Mouse (Mus musculus): ENCODE results near the gene Ncapd2. TPM values are rescaled to one million over a fixed set of nuclear protein-coding genes. Genes with fewer than 3 reads are reported as not detected.
A peak's percentile ranks its signal among the peaks of the same experiment; 100 is the strongest.

Gene Ncapd2
- total and polyA plus RNA-seq, 3 experiments: 79.6 to 301 (median 147) TPM

GRCm38 (mm10) chr6:125143904-125144303 lies 47.6 kb downstream of the Ncapd2 start:
- no peaks in the 10 kb centered on the region for H3K27me3 ChIP-seq (replicated peaks)
- H3K9me3 ChIP-seq (replicated peaks; ENCODE audit: low read length): no peaks in the 10 kb centered on the region
- H3K36me3 ChIP-seq (replicated peaks in 1 of 2; ENCODE audit: control insufficient read depth in 1 of 2, insufficient read depth in 1 of 2, low read length in 1 of 2): peaks cover 53 to 76% of the 10 kb centered on the region in 2 experiments
- peaks cover 9 to 41% of the 10 kb centered on the region in 2 experiments for H3K4me1 ChIP-seq (ENCODE audit: control insufficient read depth in 1 of 2, insufficient read depth in 2 of 2)
- peaks cover 18% of the 10 kb centered on the region for H3K79me2 ChIP-seq (replicated peaks; ENCODE audit: control insufficient read depth, extremely low read depth, insufficient read depth, poor library complexity, severe bottlenecking)
- no peak for DNase-seq (ENCODE audit: extremely low read depth)
- H3K9ac ChIP-seq (ENCODE audit: insufficient read depth, low read depth): no peak overlapping the region
- in situ Hi-C loops (cut with MboI; ENCODE audit: low pct_ligation_motif_present, low pct_unique_long_range_greater_than_20kb, low sequenced_read_pairs) (no loop called here), dilution Hi-C loops (cut with MboI; ENCODE audit: extremely low pct_ligation_motif_present, extremely low pct_unique_long_range_greater_than_20kb, low sequenced_read_pairs) (no loop called here)
- peak overlapping the region; percentile 42; the same call in 1 of the 2 replicates for H3K27ac ChIP-seq (ENCODE audit: insufficient read depth, low read depth)
- H3K4me2 ChIP-seq (ENCODE audit: insufficient read depth, low read depth, poor library complexity, severe bottlenecking): no peak overlapping the region
- TF ChIP-seq ZKSCAN1 (IDR thresholded peaks at IDR 0.05; ENCODE audit: borderline replicate concordance, low read depth, low read length) (no peak), BHLHE40 (IDR thresholded peaks at IDR 0.05; ENCODE audit: low read depth, low read length) (no peak), MYC (IDR thresholded peaks at IDR 0.05; ENCODE audit: low read depth, low read length) (no peak), MAX (IDR thresholded peaks at IDR 0.05; ENCODE audit: low read length) (no peak)
- no peak overlapping the region for H3K4me3 ChIP-seq (replicated peaks in 1 of 3; ENCODE audit: low read depth in 2 of 3, low read length in 2 of 3, poor library complexity in 1 of 3)

GRCm38 (mm10) chr6:125143128-125143527 lies 48.4 kb downstream of the Ncapd2 start:
- Histone ChIP-seq H3K4me2 (ENCODE audit: insufficient read depth, low read depth, poor library complexity, severe bottlenecking) (no peak overlapping the region), H3K79me2 (replicated peaks; ENCODE audit: control insufficient read depth, extremely low read depth, insufficient read depth, poor library complexity, severe bottlenecking) (peaks cover 18% of the 10 kb centered on the region), H3K4me3 (replicated peaks in 1 of 3; ENCODE audit: low read depth in 2 of 3, low read length in 2 of 3, poor library complexity in 1 of 3) (no peak overlapping the region), H3K4me1 (ENCODE audit: control insufficient read depth in 1 of 2, insufficient read depth in 2 of 2) (peaks cover 9 to 34% of the 10 kb centered on the region in 2 experiments), H3K9ac (ENCODE audit: insufficient read depth, low read depth) (no peak overlapping the region), H3K27me3 (replicated peaks) (no peaks in the 10 kb centered on the region), H3K27ac (ENCODE audit: insufficient read depth, low read depth) (no peak overlapping the region), H3K36me3 (replicated peaks in 1 of 2; ENCODE audit: control insufficient read depth in 1 of 2, insufficient read depth in 1 of 2, low read length in 1 of 2) (peaks cover 56 to 76% of the 10 kb centered on the region in 2 experiments), H3K9me3 (replicated peaks; ENCODE audit: low read length) (no peaks in the 10 kb centered on the region)
- in situ Hi-C loops (cut with MboI; ENCODE audit: low pct_ligation_motif_present, low pct_unique_long_range_greater_than_20kb, low sequenced_read_pairs) (no loop called here), dilution Hi-C loops (cut with MboI; ENCODE audit: extremely low pct_ligation_motif_present, extremely low pct_unique_long_range_greater_than_20kb, low sequenced_read_pairs) (no loop called here)
- TF ChIP-seq USF1 (IDR thresholded peaks at IDR 0.05; ENCODE audit: low read depth, low read length) (no peak), PAX5 (IDR thresholded peaks at IDR 0.05; ENCODE audit: low read length) (no peak), SMC3 (IDR thresholded peaks at IDR 0.05; ENCODE audit: low read depth, low read length) (no peak), ZNF384 (IDR thresholded peaks at IDR 0.05; ENCODE audit: low read depth, low read length) (no peak), CHD2 (IDR thresholded peaks at IDR 0.05; ENCODE audit: low read length) (no peak), HCFC1 (IDR thresholded peaks at IDR 0.05; ENCODE audit: low read depth, low read length) (no peak), IRF4 (IDR thresholded peaks at IDR 0.05; ENCODE audit: low read depth, low read length) (no peak), MAZ (IDR thresholded peaks at IDR 0.05; ENCODE audit: low read depth, low read length) (no peak), MXI1 (IDR thresholded peaks at IDR 0.05; ENCODE audit: low read depth, low read length) (no peak), E2F4 (IDR thresholded peaks at IDR 0.05; ENCODE audit: insufficient replicate concordance, low read depth, low read length) (no peak), RCOR1 (conservative IDR thresholded peaks at IDR 0.05; ENCODE audit: low read depth, low read length) (no peak), EP300 (IDR thresholded peaks at IDR 0.05; ENCODE audit: low read length) (no peak), CTCF (conservative IDR thresholded peaks at IDR 0.05 in 1 of 2, IDR thresholded peaks at IDR 0.05 in 1 of 2; ENCODE audit: low read depth in 2 of 2, low read length in 2 of 2) (no peak), MYC (IDR thresholded peaks at IDR 0.05; ENCODE audit: low read depth, low read length) (no peak), BHLHE40 (IDR thresholded peaks at IDR 0.05; ENCODE audit: low read depth, low read length) (no peak), USF2 (conservative IDR thresholded peaks at IDR 0.05; ENCODE audit: low read depth, low read length) (no peak), TBP (conservative IDR thresholded peaks at IDR 0.05; ENCODE audit: low read depth, low read length) (no peak), NRF1 (IDR thresholded peaks at IDR 0.05; ENCODE audit: low read depth, low read length) (no peak)
- DNase-seq (ENCODE audit: extremely low read depth): no peak

Data from CH12.LX (cell line).